In the genomic region with DNA sequence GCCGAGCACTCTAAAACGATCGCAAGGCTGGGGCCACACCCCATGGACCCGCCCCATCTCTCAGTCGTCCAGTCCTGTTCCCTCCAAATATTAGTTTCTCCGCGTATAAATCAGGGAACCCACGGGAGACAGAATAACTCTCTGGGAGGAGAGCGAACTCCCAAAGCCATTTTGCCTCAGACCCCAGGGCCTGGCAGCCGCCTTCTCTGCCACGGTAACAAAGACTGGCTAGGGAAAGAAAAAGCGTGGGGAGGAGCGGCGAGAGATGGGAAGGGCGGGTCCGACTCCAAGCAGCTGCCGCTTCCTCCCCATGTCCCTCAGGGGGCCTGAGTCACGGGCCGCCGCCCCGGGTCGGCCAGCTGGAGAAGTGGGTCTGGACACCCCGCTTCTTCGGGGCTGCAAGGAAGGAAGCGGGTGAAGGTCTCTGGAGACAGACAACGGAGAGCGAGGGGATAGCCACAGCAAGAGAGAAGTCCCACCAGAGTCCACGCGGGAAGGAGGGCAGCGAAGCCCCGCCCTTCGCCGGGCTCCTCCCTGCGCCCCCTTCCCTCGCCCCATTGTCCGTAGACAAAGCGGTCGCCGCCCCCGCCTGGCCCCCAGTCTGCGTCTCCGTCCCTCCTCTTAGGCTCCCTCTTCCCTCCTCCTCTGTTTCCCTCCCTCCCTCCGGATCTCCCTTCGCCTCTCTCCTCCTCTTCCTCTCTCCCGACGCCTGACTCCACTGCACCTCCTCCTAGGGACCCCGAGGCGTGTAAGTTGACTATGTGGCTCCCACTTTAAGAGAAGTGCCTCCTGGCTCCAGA, we compare ENCODE assay signal across 7 mouse cellular contexts. TPM values are rescaled to one million over a fixed set of nuclear protein-coding genes. Genes with fewer than 3 reads are reported as not detected.
DNase-seq lines count a peak whose midpoint lies in the region; ATAC-seq lines count a peak whose summit lies in the region.

A gene (plus strand): TSS at position 113 of the 800 bp plus-strand sequence.

- peak within 1 kb of the TSS; percentile 73 for H3K4me3 ChIP-seq in forebrain, embryonic 12.5 days (replicated peaks)
- H3K4me3 ChIP-seq in limb, embryonic 12.5 days (replicated peaks): peak within 1 kb of the TSS; percentile 67
- peak within 1 kb of the TSS; percentile 79 for H3K4me3 ChIP-seq in midbrain, embryonic 14.5 days (replicated peaks; ENCODE audit: low read depth, low read length)
- peak within 1 kb of the TSS; percentile 57 for H3K4me3 ChIP-seq in stomach, embryonic 15.5 days (replicated peaks)

- peak within 1 kb of the TSS; percentile 97 for H3K27ac ChIP-seq in forebrain, embryonic 12.5 days
- peak within 1 kb of the TSS; percentile 96 for H3K27ac ChIP-seq in limb, embryonic 12.5 days
- H3K27ac ChIP-seq in midbrain, embryonic 14.5 days (replicated peaks; ENCODE audit: low read depth, low read length): peak within 1 kb of the TSS; percentile 97
- peak within 1 kb of the TSS; percentile 98 for H3K27ac ChIP-seq in stomach, embryonic 15.5 days

- H3K4me2 ChIP-seq in forebrain, embryonic 12.5 days: peak within 1 kb of the TSS; percentile 77
- peak within 1 kb of the TSS; percentile 98 for H3K4me2 ChIP-seq in limb, embryonic 12.5 days
- H3K4me2 ChIP-seq in midbrain, embryonic 14.5 days (ENCODE audit: low read length): peak within 1 kb of the TSS; percentile 91
- peak within 1 kb of the TSS; percentile 93 for H3K4me2 ChIP-seq in stomach, embryonic 15.5 days

- H3K9ac ChIP-seq in forebrain, embryonic 12.5 days: peak within 1 kb of the TSS; percentile 89
- H3K9ac ChIP-seq in limb, embryonic 12.5 days (replicated peaks): peak within 1 kb of the TSS; percentile 79
- peak within 1 kb of the TSS; percentile 93 for H3K9ac ChIP-seq in midbrain, embryonic 14.5 days (replicated peaks; ENCODE audit: low read length)
- H3K9ac ChIP-seq in stomach, embryonic 15.5 days: peak within 1 kb of the TSS; percentile 68

- no peaks in the 10 kb centered on the region for H3K27me3 ChIP-seq in forebrain, embryonic 12.5 days
- H3K27me3 ChIP-seq in limb, embryonic 12.5 days: no peaks in the 10 kb centered on the region
- H3K27me3 ChIP-seq in midbrain, embryonic 14.5 days (ENCODE audit: control insufficient read depth, insufficient read depth, low read length): no peaks in the 10 kb centered on the region
- no peaks in the 10 kb centered on the region for H3K27me3 ChIP-seq in stomach, embryonic 15.5 days (replicated peaks)

- peaks cover 64% of the 10 kb centered on the region for H3K4me1 ChIP-seq in forebrain, embryonic 12.5 days
- H3K4me1 ChIP-seq in limb, embryonic 12.5 days (replicated peaks): peaks cover 49% of the 10 kb centered on the region
- peaks cover 43% of the 10 kb centered on the region for H3K4me1 ChIP-seq in midbrain, embryonic 14.5 days (ENCODE audit: control insufficient read depth, insufficient read depth, low read length)
- H3K4me1 ChIP-seq in stomach, embryonic 15.5 days: peaks cover 42% of the 10 kb centered on the region

- WGBS in forebrain, embryonic 12.5 days: under 1% methylated on average over 46 of the region's 48 CpGs
- WGBS in limb, embryonic 12.5 days: under 1% methylated on average over 47 of the region's 48 CpGs
- under 1% methylated on average over 47 of the region's 48 CpGs for WGBS in midbrain, embryonic 14.5 days
- under 1% methylated on average over 44 of the region's 48 CpGs for WGBS in stomach, embryonic 15.5 days

- peaks cover 16% of the 10 kb centered on the region for H3K36me3 ChIP-seq in forebrain, embryonic 12.5 days (replicated peaks)
- peaks cover 26% of the 10 kb centered on the region; the same call in 1 of the 2 replicates for H3K36me3 ChIP-seq in limb, embryonic 12.5 days
- no peaks in the 10 kb centered on the region for H3K36me3 ChIP-seq in midbrain, embryonic 14.5 days (ENCODE audit: control insufficient read depth, insufficient read depth, low read length)
- no peaks in the 10 kb centered on the region for H3K36me3 ChIP-seq in stomach, embryonic 15.5 days

- DNase-seq in ES-CJ7 (ENCODE audit: low read depth, low spot score): peak; percentile 75
- peak; percentile 85 for DNase-seq in adrenal gland, adult 2 months
- peak; percentile 79 to 87 for DNase-seq in heart, postnatal 36 days
- DNase-seq in midbrain, embryonic 14.5 days: peak; percentile 88

- peak; percentile 75 for ATAC-seq in forebrain, embryonic 12.5 days (ENCODE audit: low FRiP score)
- ATAC-seq in limb, embryonic 12.5 days (ENCODE audit: insufficient number of reproducible peaks, insufficient read depth, low FRiP score, low TSS enrichment, low read depth): peak; percentile 51
- peak; percentile 72 for ATAC-seq in midbrain, embryonic 14.5 days (ENCODE audit: low FRiP score, low TSS enrichment)
- ATAC-seq in stomach, embryonic 15.5 days (ENCODE audit: insufficient read depth, low FRiP score, low read depth): peak; percentile 44

- intact Hi-C loops in heart, postnatal 36 days (cut with DNase I): loop anchor here (2.0 kb wide), 1 partner anchor 51 kb away; a partner anchor contains a TSS

- no peaks in the 10 kb centered on the region for H3K9me3 ChIP-seq in forebrain, embryonic 12.5 days
- H3K9me3 ChIP-seq in limb, embryonic 12.5 days: 0 out of 2 replicates have a peak, but pooled peaks cover 2% of the 10 kb centered on the region
- no peaks in the 10 kb centered on the region for H3K9me3 ChIP-seq in midbrain, embryonic 14.5 days (ENCODE audit: control insufficient read depth, low read length)
- no peaks in the 10 kb centered on the region for H3K9me3 ChIP-seq in stomach, embryonic 15.5 days

RNA-seq across cellular contexts. Expression of the gene that starts here (rescaled TPM):
- 10 to 100 TPM; 27.3 to 42.6 TPM for total RNA-seq in adrenal gland, adult 2 months (2021)
- 37.3 and 45.3 TPM in 2 replicates for polyA plus RNA-seq in adrenal gland, adult 2 months (2012; rRNA removed)
- 23.7 and 24.3 TPM in 2 replicates for polyA plus RNA-seq in forebrain, embryonic 12.5 days (2016; fragmentation: Nextera tagmentation; extraction: Ambion mirVana)
- 10 to 100 TPM; 15.6 to 17.0 TPM for total RNA-seq in heart, postnatal 36 days (2021)
- polyA plus RNA-seq in limb, embryonic 12.5 days (2016; fragmentation: Nextera tagmentation; extraction: Ambion mirVana): 21.3 and 24.0 TPM in 2 replicates
- 17.4 and 21.0 TPM in 2 replicates for polyA plus RNA-seq in midbrain, embryonic 14.5 days (2014; fragmentation: Nextera tagmentation; extraction: Ambion mirVana)
- 17.0 and 18.6 TPM in 2 replicates for polyA plus RNA-seq in stomach, embryonic 15.5 days (2015; fragmentation: Nextera tagmentation; extraction: Ambion mirVana)

Comparison
In these comparisons a context has a peak if more than half of its experiments do, and no peak if none do; other contexts are left out.
1. Peak in every context shown above with its lines: DNase-seq, ATAC-seq, H3K4me3 ChIP-seq and H3K27ac ChIP-seq.